Mouse (Mus musculus) midbrain, embryonic 16.5 days (tissue): ENCODE data around the gene Kazald1. TPM values are rescaled to one million over a fixed set of nuclear protein-coding genes. Genes with fewer than 3 reads are reported as not detected.

Source experiments
- ATAC-seq: fragments of 200-750 bp; cut with Nextera tagmentation; 2 replicates; pipeline ENCODE4 v1.8.0; 2017; ENCODE audit warnings: moderate TSS enrichment
- H3K27ac ChIP-seq: fragments of 300-500 bp; sonication (generic); 2 replicates; pipeline ENCODE4 v1.5.1; 2014; ENCODE audit warnings: mild to moderate bottlenecking, low read length, mixed read lengths
- H3K27me3 ChIP-seq: fragments of 300-500 bp; sonication (generic); 2 replicates; pipeline ENCODE4 v1.6.1; 2014; ENCODE audit warnings: low read depth, low read length, mixed read lengths; ENCODE audit not compliant: control insufficient read depth, insufficient read depth
- H3K36me3 ChIP-seq: fragments of 300-500 bp; sonication (generic); 2 replicates; pipeline ENCODE4 v1.6.1; 2014; ENCODE audit warnings: mild to moderate bottlenecking, low read length, moderate library complexity, mixed read lengths; ENCODE audit not compliant: control insufficient read depth, insufficient read depth
- H3K4me1 ChIP-seq: fragments of 300-500 bp; sonication (generic); 2 replicates; pipeline ENCODE4 v1.6.1; 2014; ENCODE audit warnings: mild to moderate bottlenecking, low read length, mixed read lengths; ENCODE audit not compliant: control insufficient read depth, insufficient read depth
- H3K4me2 ChIP-seq: fragments of 300-500 bp; sonication (generic); 2 replicates; pipeline ENCODE4 v1.6.1; 2014; ENCODE audit warnings: mild to moderate bottlenecking, low read length, mixed read lengths
- H3K4me3 ChIP-seq: fragments of 300-500 bp; sonication (generic); 2 replicates; pipeline ENCODE4 v1.5.1; 2014; ENCODE audit warnings: low read depth, mild to moderate bottlenecking, low read length, moderate library complexity, mixed read lengths
- H3K9ac ChIP-seq: fragments of 300-500 bp; sonication (generic); 2 replicates; pipeline ENCODE4 v1.6.1; 2014; ENCODE audit warnings: low read depth, low read length, mixed read lengths
- H3K9me3 ChIP-seq: fragments of 300-500 bp; sonication (generic); replicated peaks from 2 replicates; pipeline ENCODE4 v1.6.1; 2014; ENCODE audit warnings: mild to moderate bottlenecking, low read length, mixed read lengths; ENCODE audit not compliant: control insufficient read depth, poor library complexity, severe bottlenecking
- WGBS: fragments of 180-500 bp; shearing (Covaris S2); extraction: QIAGEN DNeasy Blood & Tissue Kit; methylation state at CpG from one replicate; pipeline ENCODE4 v1.1.7; 2014; 5-methylcytosine and 5-hydroxymethylcytosine counted together
- polyA plus RNA-seq: library from polyadenylated mRNA; unstranded; fragments of >200 nt; fragmentation: Nextera tagmentation; extraction: Ambion mirVana; gene quantifications from 2 replicates; pipeline ENCODE4 v1.2.1, GENCODE M21; 2015

Gene Kazald1
- 1.3 and 1.9 TPM in 2 replicates for polyA plus RNA-seq

GRCm38 (mm10) chr19:45074580-45075322 is at the start of gene Kazald1:
Gene Kazald1 (plus strand): TSS chr19:45075241.
- H3K9me3 ChIP-seq: no peaks in the 10 kb centered on the region
- peak; percentile 87 for ATAC-seq
- peak within 1 kb of the TSS; percentile 92 for H3K27ac ChIP-seq
- peak within 1 kb of the TSS; percentile 95 for H3K4me2 ChIP-seq
- WGBS: under 1% methylated on average over 45 of the region's 45 CpGs
- H3K27me3 ChIP-seq: peaks cover 42% of the 10 kb centered on the region
- peaks cover 22% of the 10 kb centered on the region for H3K4me1 ChIP-seq
- peak within 1 kb of the TSS; percentile 87 for H3K9ac ChIP-seq
- peak within 1 kb of the TSS; percentile 73 for H3K4me3 ChIP-seq
- H3K36me3 ChIP-seq: no peaks in the 10 kb centered on the region

- WGBS: 94% methylated on average over 31 of the region's 37 CpGs
- Histone ChIP-seq H3K27ac (no peak overlapping the region), H3K9me3 (no peaks in the 10 kb centered on the region), H3K36me3 (peaks cover 13% of the 10 kb centered on the region; the same call in 1 of the 2 replicates), H3K4me1 (no peaks in the 10 kb centered on the region), H3K9ac (no peak overlapping the region), H3K4me2 (no peak overlapping the region), H3K4me3 (no peak overlapping the region), H3K27me3 (no peaks in the 10 kb centered on the region)
- ATAC-seq: no peak
These were observed 49.0 kb upstream of the Kazald1 start for GRCm38 (mm10) chr19:45025937-45026568.

DNA sequence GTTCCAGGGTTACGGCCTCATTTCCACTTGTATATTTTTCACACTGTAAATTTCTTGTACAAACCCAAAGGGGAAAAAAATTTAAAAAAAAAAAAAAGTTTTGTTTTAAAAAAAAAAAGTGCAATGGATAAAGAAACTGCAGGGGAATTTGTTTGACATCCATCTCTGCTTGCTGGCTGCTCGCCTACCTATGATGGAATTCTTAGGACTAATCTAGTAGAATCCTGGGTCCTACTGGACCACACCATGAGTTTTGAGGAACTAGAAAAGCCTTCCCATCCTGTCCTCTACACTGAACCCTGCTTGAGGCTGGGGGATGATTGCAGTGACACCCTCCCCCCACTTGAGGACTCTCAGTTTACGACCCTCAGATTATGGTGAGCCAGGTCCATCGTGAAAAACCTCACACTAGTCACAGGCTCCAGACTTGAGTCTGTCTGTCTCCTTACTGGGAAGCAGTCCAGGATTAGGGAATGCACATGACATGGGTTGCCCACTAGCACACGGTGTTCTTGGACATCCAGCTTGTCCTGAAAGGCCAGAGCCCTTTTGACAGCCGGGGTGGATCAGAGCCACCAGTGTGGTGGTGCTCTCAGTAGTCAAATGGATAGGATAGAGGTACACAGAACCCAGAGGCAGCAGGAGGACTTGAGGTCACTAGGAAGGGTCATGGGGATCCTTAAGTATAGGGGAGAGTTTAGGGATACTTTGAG is 47.9 kb upstream of the Kazald1 start:
- ATAC-seq: no peak
- H3K9me3 ChIP-seq: no peaks in the 10 kb centered on the region
- 83% methylated on average over 6 of the region's 6 CpGs for WGBS
- H3K27ac ChIP-seq: no peak overlapping the region
- no peaks in the 10 kb centered on the region for H3K4me1 ChIP-seq
- H3K36me3 ChIP-seq: peaks cover 13% of the 10 kb centered on the region; the same call in 1 of the 2 replicates
- no peak overlapping the region for H3K4me2 ChIP-seq
- no peaks in the 10 kb centered on the region for H3K27me3 ChIP-seq
- H3K9ac ChIP-seq: no peak overlapping the region
- H3K4me3 ChIP-seq: no peak overlapping the region

- H3K4me1 ChIP-seq: 0 out of 2 replicates have a peak, but pooled peaks cover 1% of the 10 kb centered on the region
- 82% methylated on average over 6 of the region's 6 CpGs for WGBS
- no peak for ATAC-seq
- no peaks in the 10 kb centered on the region for H3K9me3 ChIP-seq
- H3K9ac ChIP-seq: no peak overlapping the region
- H3K4me3 ChIP-seq: no peak overlapping the region
- no peak overlapping the region for H3K4me2 ChIP-seq
- H3K27me3 ChIP-seq: no peaks in the 10 kb centered on the region
- H3K27ac ChIP-seq: no peak overlapping the region
- peaks cover 13% of the 10 kb centered on the region; the same call in 1 of the 2 replicates for H3K36me3 ChIP-seq
These were observed 47.2 kb upstream of the Kazald1 start for GRCm38 (mm10) chr19:45027848-45028247.

- no peak overlapping the region for H3K27ac ChIP-seq
- 0 out of 2 replicates have a peak, but pooled peaks cover 2% of the 10 kb centered on the region for H3K4me1 ChIP-seq
- no peak overlapping the region for H3K9ac ChIP-seq
- no peaks in the 10 kb centered on the region for H3K9me3 ChIP-seq
- H3K27me3 ChIP-seq: no peaks in the 10 kb centered on the region
- H3K36me3 ChIP-seq: peaks cover 13% of the 10 kb centered on the region; the same call in 1 of the 2 replicates
- ATAC-seq: no peak
- no peak overlapping the region for H3K4me2 ChIP-seq
- 62% methylated on average over 19 of the region's 19 CpGs for WGBS
- H3K4me3 ChIP-seq: no peak overlapping the region
These were observed 46.3 kb upstream of the Kazald1 start for GRCm38 (mm10) chr19:45028746-45029145.

DNA sequence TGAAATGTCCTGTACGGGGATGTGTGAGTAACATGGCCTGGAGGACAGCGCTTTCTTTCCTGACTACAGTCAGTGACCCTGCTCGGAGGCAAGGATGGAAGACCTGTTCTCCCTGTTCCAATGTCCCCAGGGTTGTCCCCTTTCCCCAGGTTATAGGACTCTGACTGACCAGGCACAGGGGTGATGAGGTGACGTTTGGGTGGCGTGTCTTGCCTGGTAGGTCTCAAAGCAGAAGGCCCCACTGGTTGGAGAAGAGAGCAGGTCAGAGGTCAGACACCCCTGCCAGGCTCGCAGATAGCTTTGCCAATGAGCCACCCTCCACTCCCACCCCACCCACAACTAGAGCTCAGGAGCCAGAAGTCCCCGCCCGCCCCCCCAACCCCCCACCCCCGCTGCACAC is 45.5 kb upstream of the Kazald1 start:
- Histone ChIP-seq H3K27me3 (no peaks in the 10 kb centered on the region), H3K9ac (no peak overlapping the region), H3K36me3 (peaks cover 13% of the 10 kb centered on the region; the same call in 1 of the 2 replicates), H3K4me2 (no peak overlapping the region), H3K9me3 (no peaks in the 10 kb centered on the region), H3K27ac (no peak overlapping the region), H3K4me1 (0 out of 2 replicates have a peak, but pooled peaks cover 2% of the 10 kb centered on the region), H3K4me3 (no peak overlapping the region)
- WGBS: 59% methylated on average over 9 of the region's 9 CpGs
- ATAC-seq: no peak

GRCm38 (mm10) chr19:45030111-45030510 is 44.9 kb upstream of the Kazald1 start:
- Histone ChIP-seq H3K4me2 (no peak overlapping the region), H3K9me3 (no peaks in the 10 kb centered on the region), H3K9ac (no peak overlapping the region), H3K4me3 (no peak overlapping the region), H3K4me1 (0 out of 2 replicates have a peak, but pooled peaks cover 2% of the 10 kb centered on the region), H3K27me3 (no peaks in the 10 kb centered on the region), H3K27ac (no peak overlapping the region), H3K36me3 (peaks cover 13% of the 10 kb centered on the region; the same call in 1 of the 2 replicates)
- ATAC-seq: peak; percentile 14; the same call in 1 of the 2 replicates
- WGBS: 38% methylated on average over 8 of the region's 8 CpGs

DNA sequence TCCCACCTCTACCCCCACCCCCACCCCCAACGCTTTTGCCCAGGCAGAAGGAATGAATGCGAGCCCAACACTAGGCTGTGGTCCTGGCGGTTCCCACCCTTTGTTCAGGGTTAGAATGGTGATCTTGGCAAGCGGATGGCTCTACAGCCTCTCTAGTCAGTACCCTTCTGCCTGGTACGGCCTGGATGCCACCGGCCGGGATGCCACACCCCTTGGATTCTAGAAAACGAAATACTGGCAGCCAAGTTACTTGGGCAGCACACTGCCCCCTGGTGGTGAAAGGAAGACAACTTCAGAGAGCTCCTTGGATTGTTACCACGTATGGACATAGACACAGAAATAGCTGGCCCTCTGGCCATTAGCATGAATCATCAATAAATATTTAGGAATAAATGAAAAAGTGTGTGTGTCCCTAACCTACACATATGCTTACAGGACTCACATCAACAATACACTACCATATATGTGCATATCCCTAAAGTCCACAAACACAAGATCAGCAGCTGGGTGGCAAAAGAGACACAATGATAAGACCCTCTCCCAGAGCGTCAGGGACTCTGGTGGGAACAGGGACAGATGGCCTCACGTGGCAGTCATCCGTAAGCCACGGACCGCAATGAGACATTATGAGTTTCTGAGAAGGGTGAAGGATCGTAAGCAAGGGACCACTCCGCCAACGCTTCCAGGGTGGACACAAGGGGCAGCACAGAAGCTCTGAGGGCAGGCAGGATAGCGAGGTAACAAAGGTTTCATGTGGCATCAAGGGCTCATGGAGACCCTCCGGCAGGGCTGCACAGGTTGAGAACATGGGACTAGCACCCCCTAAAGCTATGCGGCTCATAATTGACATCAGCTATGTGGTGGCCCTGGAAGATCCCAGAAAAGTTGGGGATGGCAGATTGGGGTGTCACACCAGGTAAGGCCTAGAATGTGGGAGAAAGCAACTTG is 44.0 kb upstream of the Kazald1 start:
- Histone ChIP-seq H3K9ac (no peak overlapping the region), H3K36me3 (peaks cover 9% of the 10 kb centered on the region; the same call in 1 of the 2 replicates), H3K4me2 (peak overlapping the region; percentile 42), H3K4me1 (0 out of 2 replicates have a peak, but pooled peaks cover 2% of the 10 kb centered on the region), H3K4me3 (no peak overlapping the region), H3K27me3 (no peaks in the 10 kb centered on the region), H3K9me3 (no peaks in the 10 kb centered on the region), H3K27ac (no peak overlapping the region)
- 42% methylated on average over 20 of the region's 20 CpGs for WGBS
- no peak; the same call in 1 of the 2 replicates for ATAC-seq
